Comparison of ENCODE assay signal across 8 mouse cellular contexts in genomic region chr4:105158169-105158555, GRCm38 (mm10). TPM values are rescaled to one million over a fixed set of nuclear protein-coding genes. Genes with fewer than 3 reads are reported as not detected.
DNase-seq lines count a peak whose midpoint lies in the region; ATAC-seq and TF ChIP-seq lines count a peak whose summit lies in the region.

No protein-coding gene starts in this region.

- no peaks in the 10 kb centered on the region for H3K9me3 ChIP-seq in ES-Bruce4 (replicated peaks; ENCODE audit: control insufficient read depth, insufficient read depth, low read length, poor library complexity, severe bottlenecking)

- DNase-seq in cerebellum, adult 18-20 months, result peak; percentile 43 to 56
- DNase-seq in forelimb bud, embryonic 11.5 days (ENCODE audit: low read depth, low spot score), result peak; percentile 62
- peak; percentile 72 to 75 for DNase-seq in layer of hippocampus, postnatal 10 days (ENCODE audit: low spot score in 2 of 2)
- peak; percentile 87 for DNase-seq in lung, postnatal 10 days
- peak; percentile 51 for DNase-seq in ovary, postnatal 14 days (ENCODE audit: low spot score)
- peak; percentile 59 for DNase-seq in thymus, postnatal 0 days (ENCODE audit: low spot score)

- peak overlapping the region; percentile 1 for H3K27ac ChIP-seq in ES-Bruce4 (ENCODE audit: insufficient read depth, low read length)

- ATAC-seq in hematopoietic stem cell, adult 5-6 weeks (replicated peaks in 1 of 2; ENCODE audit: insufficient read depth in 1 of 2, low FRiP score in 2 of 2, low TSS enrichment in 1 of 2, low read depth in 1 of 2, poor library complexity in 2 of 2, severe bottlenecking in 2 of 2), result peak; percentile 70 to 78

- no peak for TF ChIP-seq CTCF in ES-Bruce4 (IDR thresholded peaks at IDR 0.05; ENCODE audit: low read depth, low read length)

- no peak for TF ChIP-seq POLR2A in ES-Bruce4 (IDR thresholded peaks at IDR 0.05; ENCODE audit: insufficient read depth, low read length)

- peaks cover 12% of the 10 kb centered on the region for H3K36me3 ChIP-seq in ES-Bruce4 (ENCODE audit: control insufficient read depth, insufficient read depth, low read length, poor library complexity, severe bottlenecking)

- H3K4me1 ChIP-seq in ES-Bruce4 (ENCODE audit: control insufficient read depth, insufficient read depth, low read length), result peaks cover 2% of the 10 kb centered on the region

- H3K27me3 ChIP-seq in ES-Bruce4 (ENCODE audit: control insufficient read depth, insufficient read depth, low read length, poor library complexity, severe bottlenecking), result no peaks in the 10 kb centered on the region

- peak overlapping the region; percentile 91 for H3K4me3 ChIP-seq in ES-Bruce4 (ENCODE audit: low read depth, low read length)

- 0 out of 2 replicates have a peak, but pooled peaks have one; percentile 41 for TF ChIP-seq EP300 in ES-Bruce4 (IDR thresholded peaks at IDR 0.05; ENCODE audit: insufficient read depth, low read depth, low read length)

- peak overlapping the region; percentile 93 for H3K9ac ChIP-seq in ES-Bruce4 (ENCODE audit: low read depth, poor library complexity, severe bottlenecking)

RNA-seq across cellular contexts. Expression of gene Plpp3, which starts 1.0 kb away (rescaled TPM):
- polyA plus RNA-seq in ES-Bruce4 (2011; ENCODE audit: insufficient read depth, insufficient read length, low read depth, missing spikeins), result 16.1 and 17.5 TPM in 2 replicates
- 0.81 and 1.1 TPM in 2 replicates for total RNA-seq in hematopoietic stem cell, adult 5-6 weeks (2017)
- 100 to 1,000 TPM; 147 to 149 TPM for total RNA-seq in layer of hippocampus, postnatal 10 days (2021)
- polyA plus RNA-seq in thymus, postnatal 0 days (2015; fragmentation: Nextera tagmentation; extraction: Ambion mirVana), result 22.5 and 22.7 TPM in 2 replicates

RNA-seq across cellular contexts. Expression of gene Prkaa2, which starts 48.5 kb away (rescaled TPM):
- 12.3 and 14.0 TPM in 2 replicates for polyA plus RNA-seq in ES-Bruce4 (2011; ENCODE audit: insufficient read depth, insufficient read length, low read depth, missing spikeins)
- total RNA-seq in hematopoietic stem cell, adult 5-6 weeks (2017), result 1.8 and 1.9 TPM in 2 replicates
- 10 to 100 TPM; 22.5 to 23.5 TPM for total RNA-seq in layer of hippocampus, postnatal 10 days (2021)
- 0.77 and 0.94 TPM in 2 replicates for polyA plus RNA-seq in thymus, postnatal 0 days (2015; fragmentation: Nextera tagmentation; extraction: Ambion mirVana)

Comparison
In these comparisons a context has a peak if more than half of its experiments do, and no peak if none do; other contexts are left out.
1. Peak in every context shown above with its lines: DNase-seq, ATAC-seq, H3K4me3 ChIP-seq and H3K27ac ChIP-seq.
2. RNA of gene Plpp3, which starts 1.0 kb away (total RNA-seq): 147 to 149 TPM in layer of hippocampus, postnatal 10 days; 0.81 to 1.1 TPM in hematopoietic stem cell, adult 5-6 weeks; every median in the first group is over 10 times any median in the second.